Mouse (Mus musculus) embryonic facial prominence, embryonic 12.5 days (tissue): ENCODE results near the gene Prmt7. TPM values are rescaled to one million over a fixed set of nuclear protein-coding genes. Genes with fewer than 3 reads are reported as not detected.
"Not testable (repeated sequence)": the region's sequence is repeated elsewhere in the genome, so short reads cannot be mapped to it uniquely, and the experiment has no call there.

ENCODE experiments used
- ATAC-seq: fragments of 200-750 bp; cut with Nextera tagmentation; 2 replicates; pipeline ENCODE4 v1.8.0; 2017; ENCODE audit not compliant: insufficient number of reproducible peaks, insufficient read depth, low FRiP score, low TSS enrichment
- H3K27ac ChIP-seq: fragments of 300-500 bp; sonication (generic); 2 replicates; pipeline ENCODE4 v1.5.1; 2016; ENCODE audit warnings: mild to moderate bottlenecking
- H3K27me3 ChIP-seq: fragments of 300-500 bp; sonication (generic); 2 replicates; pipeline ENCODE4 v1.6.1; 2016; ENCODE audit warnings: mild to moderate bottlenecking, moderate library complexity
- H3K36me3 ChIP-seq: fragments of 300-500 bp; sonication (generic); 2 replicates; pipeline ENCODE4 v1.6.1; 2016; ENCODE audit warnings: mild to moderate bottlenecking
- H3K4me1 ChIP-seq: fragments of 300-500 bp; sonication (generic); 2 replicates; pipeline ENCODE4 v1.6.1; 2016
- H3K4me2 ChIP-seq: fragments of 300-500 bp; sonication (generic); replicated peaks from 2 replicates; pipeline ENCODE4 v1.6.1; 2016; ENCODE audit warnings: mild to moderate bottlenecking, moderate library complexity
- H3K4me3 ChIP-seq: fragments of 300-500 bp; sonication (generic); 2 replicates; pipeline ENCODE4 v1.5.1; 2016; ENCODE audit warnings: mild to moderate bottlenecking
- H3K9ac ChIP-seq: fragments of 300-500 bp; sonication (generic); 2 replicates; pipeline ENCODE4 v1.6.1; 2016; ENCODE audit warnings: mild to moderate bottlenecking, moderate library complexity
- H3K9me3 ChIP-seq: fragments of 300-500 bp; sonication (generic); 2 replicates; pipeline ENCODE4 v1.6.1; 2016; ENCODE audit warnings: mild to moderate bottlenecking, moderate library complexity
- WGBS: fragments of 180-500 bp; shearing (Covaris S2); methylation state at CpG from one replicate; pipeline ENCODE4 v1.1.7; 2016; 5-methylcytosine and 5-hydroxymethylcytosine counted together
- polyA plus RNA-seq: library from polyadenylated mRNA; unstranded; fragments of >200 nt; fragmentation: Nextera tagmentation; extraction: Ambion mirVana; gene quantifications from 2 replicates; pipeline ENCODE4 v1.2.1, GENCODE M21; 2016

Gene Prmt7
- polyA plus RNA-seq, 1 experiment from 2014 or later, result 56.9 TPM

GRCm38 (mm10) chr8:106185628-106186270 lies 25.0 kb upstream of the Prmt7 start:
- Histone ChIP-seq H3K9me3 (no peaks in the 10 kb centered on the region), H3K4me2 (no peak overlapping the region), H3K4me1 (no peaks in the 10 kb centered on the region), H3K4me3 (no peak overlapping the region), H3K36me3 (peaks cover 26% of the 10 kb centered on the region), H3K27ac (no peak overlapping the region), H3K27me3 (no peaks in the 10 kb centered on the region), H3K9ac (no peak overlapping the region)
- 80% methylated on average over 8 of the region's 8 CpGs for WGBS
- no peak for ATAC-seq

GRCm38 (mm10) chr8:106186394-106186793 lies 24.3 kb upstream of the Prmt7 start:
- H3K4me2 ChIP-seq, result no peak overlapping the region
- peaks cover 29% of the 10 kb centered on the region for H3K36me3 ChIP-seq
- H3K9ac ChIP-seq, result no peak overlapping the region
- H3K27me3 ChIP-seq, result no peaks in the 10 kb centered on the region
- H3K4me1 ChIP-seq, result no peaks in the 10 kb centered on the region
- 90% methylated on average over 3 of the region's 3 CpGs for WGBS
- H3K27ac ChIP-seq, result no peak overlapping the region
- ATAC-seq, result no peak
- no peaks in the 10 kb centered on the region for H3K9me3 ChIP-seq
- H3K4me3 ChIP-seq, result no peak overlapping the region

- no peak overlapping the region for H3K27ac ChIP-seq
- no peak for ATAC-seq
- no peaks in the 10 kb centered on the region for H3K9me3 ChIP-seq
- H3K4me2 ChIP-seq, result no peak overlapping the region
- H3K36me3 ChIP-seq, result peaks cover 50% of the 10 kb centered on the region
- H3K4me3 ChIP-seq, result no peak overlapping the region
- 90% methylated on average over 4 of the region's 4 CpGs for WGBS
- H3K9ac ChIP-seq, result no peak overlapping the region
- no peaks in the 10 kb centered on the region for H3K4me1 ChIP-seq
- H3K27me3 ChIP-seq, result no peaks in the 10 kb centered on the region
Observed at GRCm38 (mm10) chr8:106189162-106189561, 21.6 kb upstream of the Prmt7 start.

GRCm38 (mm10) chr8:106191639-106192038 lies 19.1 kb upstream of the Prmt7 start:
- ATAC-seq, result no peak
- Histone ChIP-seq H3K9ac (no peak overlapping the region), H3K4me1 (no peaks in the 10 kb centered on the region), H3K9me3 (no peaks in the 10 kb centered on the region), H3K4me3 (no peak overlapping the region), H3K27me3 (no peaks in the 10 kb centered on the region), H3K27ac (no peak overlapping the region), H3K4me2 (no peak overlapping the region), H3K36me3 (peaks cover 64% of the 10 kb centered on the region)
- 88% methylated on average over 5 of the region's 5 CpGs for WGBS

- Histone ChIP-seq H3K9me3 (no peaks in the 10 kb centered on the region), H3K4me3 (no peak overlapping the region), H3K4me1 (no peaks in the 10 kb centered on the region), H3K4me2 (no peak overlapping the region), H3K27ac (no peak overlapping the region), H3K36me3 (peaks cover 70% of the 10 kb centered on the region), H3K27me3 (no peaks in the 10 kb centered on the region), H3K9ac (no peak overlapping the region)
- 87% methylated on average over 6 of the region's 6 CpGs for whole genome bisulfite sequencing
- no peak for ATAC-seq
Observed at GRCm38 (mm10) chr8:106193162-106193561, 17.6 kb upstream of the Prmt7 start.

- no peaks in the 10 kb centered on the region for H3K4me1 ChIP-seq
- H3K4me3 ChIP-seq, result no peak overlapping the region
- H3K9ac ChIP-seq, result no peak overlapping the region
- H3K27me3 ChIP-seq, result no peaks in the 10 kb centered on the region
- peaks cover 72% of the 10 kb centered on the region for H3K36me3 ChIP-seq
- H3K4me2 ChIP-seq, result no peak overlapping the region
- H3K27ac ChIP-seq, result no peak overlapping the region
- no peaks in the 10 kb centered on the region for H3K9me3 ChIP-seq
- ATAC-seq, result no peak
- WGBS, result 88% methylated on average over 5 of the region's 5 CpGs
Observed at GRCm38 (mm10) chr8:106194062-106194461, 16.7 kb upstream of the Prmt7 start.

- WGBS, result 26% methylated on average over 1 of the region's 1 CpGs
- Histone ChIP-seq H3K9ac (no peak overlapping the region), H3K27ac (no peak overlapping the region), H3K36me3 (peaks cover 78% of the 10 kb centered on the region), H3K4me3 (no peak overlapping the region), H3K4me2 (no peak overlapping the region), H3K4me1 (no peaks in the 10 kb centered on the region), H3K9me3 (no peaks in the 10 kb centered on the region), H3K27me3 (no peaks in the 10 kb centered on the region)
- ATAC-seq, result no peak
Observed at GRCm38 (mm10) chr8:106198741-106199140, 12.0 kb upstream of the Prmt7 start.

GRCm38 (mm10) chr8:106199596-106199995 lies 11.1 kb upstream of the Prmt7 start:
- H3K36me3 ChIP-seq, result peaks cover 78% of the 10 kb centered on the region
- H3K27ac ChIP-seq, H3K9ac ChIP-seq, H3K27me3 ChIP-seq, ATAC-seq, H3K4me2 ChIP-seq, H3K4me3 ChIP-seq, H3K4me1 ChIP-seq, H3K9me3 ChIP-seq: not testable (repeated sequence)
- 83% methylated on average over 3 of the region's 3 CpGs for WGBS

GRCm38 (mm10) chr8:106210035-106210731 lies 553 bp upstream of the Prmt7 start:
- ATAC-seq, result peak; percentile 74; the same call in 1 of the 2 replicates
- H3K4me1 ChIP-seq, result peaks cover 11% of the 10 kb centered on the region; the same call in 1 of the 2 replicates
- H3K4me2 ChIP-seq, result peak overlapping the region; percentile 76
- no peaks in the 10 kb centered on the region for H3K9me3 ChIP-seq
- peak overlapping the region; percentile 81 for H3K4me3 ChIP-seq
- WGBS, result 1% methylated on average over 35 of the region's 35 CpGs
- no peaks in the 10 kb centered on the region for H3K27me3 ChIP-seq
- peaks cover 41% of the 10 kb centered on the region for H3K36me3 ChIP-seq
- peak overlapping the region; percentile 91 for H3K27ac ChIP-seq
- peak overlapping the region; percentile 79 for H3K9ac ChIP-seq

- H3K9ac ChIP-seq, result peak overlapping the region; percentile 79
- H3K27me3 ChIP-seq, result no peaks in the 10 kb centered on the region
- H3K4me3 ChIP-seq, result peak overlapping the region; percentile 81
- H3K4me1 ChIP-seq, result peaks cover 11% of the 10 kb centered on the region; the same call in 1 of the 2 replicates
- peaks cover 35% of the 10 kb centered on the region for H3K36me3 ChIP-seq
- H3K4me2 ChIP-seq, result peak overlapping the region; percentile 76
- WGBS, result 5% methylated on average over 13 of the region's 13 CpGs
- H3K27ac ChIP-seq, result peak overlapping the region; percentile 91
- no peaks in the 10 kb centered on the region for H3K9me3 ChIP-seq
- no peak for ATAC-seq
Observed at GRCm38 (mm10) chr8:106211421-106211820, 685 bp downstream of the Prmt7 start.

- Histone ChIP-seq H3K9ac (no peak overlapping the region), H3K4me2 (no peak overlapping the region), H3K27me3 (no peaks in the 10 kb centered on the region), H3K4me3 (no peak overlapping the region), H3K36me3 (peaks cover 38% of the 10 kb centered on the region), H3K27ac (no peak overlapping the region), H3K4me1 (peaks cover 11% of the 10 kb centered on the region; the same call in 1 of the 2 replicates), H3K9me3 (no peaks in the 10 kb centered on the region)
- WGBS, result 91% methylated on average over 3 of the region's 3 CpGs
- ATAC-seq, result no peak
Observed at GRCm38 (mm10) chr8:106213959-106214358, 3.2 kb downstream of the Prmt7 start.

GRCm38 (mm10) chr8:106219620-106220019 lies 8.9 kb downstream of the Prmt7 start:
- Histone ChIP-seq H3K36me3 (peaks cover 59% of the 10 kb centered on the region), H3K27me3 (no peaks in the 10 kb centered on the region), H3K27ac (no peak overlapping the region), H3K4me2 (no peak overlapping the region), H3K9me3 (no peaks in the 10 kb centered on the region), H3K4me1 (no peaks in the 10 kb centered on the region), H3K9ac (no peak overlapping the region), H3K4me3 (no peak overlapping the region)
- WGBS, result 92% methylated on average over 3 of the region's 3 CpGs
- ATAC-seq, result no peak
